Mouse (Mus musculus) splenic B cell, adult 2 months (primary cell): ENCODE results near the gene Ercc8.

Experiments used
- DNase-seq: peaks from one replicate; pipeline ENCODE4 v3.0.0-alpha.2; 2011; ENCODE audit warnings: low read depth, low spot score
- H3K27me3 ChIP-seq: 2 replicates; pipeline ENCODE4 v1.6.1; 2012; ENCODE audit warnings: mild to moderate bottlenecking, low read length, moderate library complexity, mixed read lengths; ENCODE audit not compliant: control insufficient read depth, poor library complexity, insufficient read depth, severe bottlenecking
- H3K36me3 ChIP-seq: 2 replicates; pipeline ENCODE4 v1.6.1; 2012; ENCODE audit warnings: mild to moderate bottlenecking, low read length, moderate library complexity, mixed read lengths; ENCODE audit not compliant: control insufficient read depth, poor library complexity, insufficient read depth, severe bottlenecking

Ercc8 gene

DNA sequence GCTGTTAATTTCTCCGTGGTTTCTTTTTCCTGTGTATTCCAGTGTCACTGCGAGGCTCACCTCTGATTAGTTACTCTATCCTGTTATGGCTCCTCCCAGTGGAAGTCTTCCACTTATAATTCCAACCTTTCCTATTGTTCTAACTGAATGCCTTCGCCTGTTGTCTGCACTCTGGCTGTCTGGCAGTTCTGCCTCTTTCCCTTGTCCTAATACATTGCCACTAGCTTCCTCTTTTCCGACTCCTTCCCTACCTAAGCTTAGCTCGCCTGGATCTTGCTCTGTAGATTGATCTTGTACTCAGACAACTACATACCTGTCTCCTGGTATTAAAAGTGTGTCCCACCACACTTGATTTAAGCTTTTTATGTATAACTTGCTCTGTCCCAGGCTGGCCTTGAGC is 22.3 kb downstream of the Ercc8 start:
- DNase-seq = no peak
- Histone ChIP-seq H3K27me3 (no peaks in the 10 kb centered on the region), H3K36me3 (peaks cover 11% of the 10 kb centered on the region; the same call in 1 of the 2 replicates)

DNA sequence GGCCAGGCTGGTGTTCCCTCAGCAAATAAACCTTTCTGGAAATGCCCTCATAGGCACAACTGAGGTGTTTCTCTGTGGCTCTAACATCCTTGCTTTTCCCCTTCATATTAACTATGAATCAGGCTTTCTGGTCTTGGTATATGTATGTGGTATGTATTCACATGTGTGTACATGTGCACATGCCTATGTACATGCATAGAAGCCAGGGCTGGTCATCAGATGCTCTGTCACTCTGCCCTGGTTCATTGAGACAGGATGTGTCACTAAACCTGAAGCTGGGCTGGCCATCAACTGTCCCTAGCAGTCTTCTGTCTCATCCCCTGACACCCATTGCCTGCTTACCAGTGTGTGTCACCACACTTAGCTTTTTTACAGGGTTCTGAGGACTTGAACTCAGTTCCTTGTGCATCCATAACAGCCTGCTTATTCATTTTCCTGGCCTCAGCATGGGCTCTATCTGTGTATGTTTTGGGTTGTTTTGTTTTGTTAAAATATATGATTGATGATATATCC is 26.3 kb downstream of the Ercc8 start:
- no peak for DNase-seq
- Histone ChIP-seq H3K27me3 (no peaks in the 10 kb centered on the region), H3K36me3 (peaks cover 13% of the 10 kb centered on the region; the same call in 1 of the 2 replicates)

DNA sequence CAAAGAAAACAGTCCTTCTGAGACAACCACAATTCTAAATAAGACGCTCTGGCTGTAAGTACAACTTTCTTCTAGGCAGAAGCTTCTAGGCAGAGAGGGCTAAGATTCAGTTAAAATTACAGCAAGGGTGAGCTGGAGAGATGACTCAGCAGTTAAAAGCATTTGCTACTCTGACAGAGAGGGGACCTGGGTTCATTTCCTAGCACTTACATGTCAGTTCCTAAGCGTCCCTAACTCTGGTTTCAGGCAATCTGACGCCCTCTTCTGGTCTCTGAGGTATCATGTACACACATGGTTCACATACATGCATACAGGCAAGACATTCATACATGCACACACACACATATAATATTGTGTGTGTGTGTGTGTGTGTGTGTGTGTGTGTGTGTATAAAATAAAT is 27.0 kb downstream of the Ercc8 start:
- H3K36me3 ChIP-seq = peaks cover 15% of the 10 kb centered on the region; the same call in 1 of the 2 replicates

DNA sequence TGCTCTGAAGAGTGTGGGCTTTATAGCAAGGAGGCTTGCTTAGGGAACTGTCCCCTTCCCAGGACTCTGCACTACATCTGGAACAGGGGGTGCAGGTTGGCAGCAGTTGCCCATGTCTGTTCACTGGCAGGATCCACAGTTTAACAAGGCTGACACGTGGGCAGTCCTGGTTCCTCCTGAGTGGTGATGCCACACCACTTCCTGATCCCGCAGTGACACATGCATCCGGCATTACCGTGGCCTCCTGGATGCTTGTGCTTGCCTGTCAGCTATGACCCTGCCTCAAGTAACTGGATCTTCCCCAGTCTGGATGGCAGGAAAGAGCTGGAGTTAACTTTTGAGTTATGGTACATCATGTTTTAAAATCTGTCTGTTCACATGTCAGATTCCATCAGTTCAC is 29.5 kb downstream of the Ercc8 start:
- H3K27me3 ChIP-seq = no peaks in the 10 kb centered on the region
- no peak for DNase-seq
- peaks cover 8% of the 10 kb centered on the region; the same call in 1 of the 2 replicates for H3K36me3 ChIP-seq

More for the DNA sequence above, 27.0 kb downstream of the Ercc8 start:
- no peaks in the 10 kb centered on the region for H3K27me3 ChIP-seq
- DNase-seq = no peak

DNA sequence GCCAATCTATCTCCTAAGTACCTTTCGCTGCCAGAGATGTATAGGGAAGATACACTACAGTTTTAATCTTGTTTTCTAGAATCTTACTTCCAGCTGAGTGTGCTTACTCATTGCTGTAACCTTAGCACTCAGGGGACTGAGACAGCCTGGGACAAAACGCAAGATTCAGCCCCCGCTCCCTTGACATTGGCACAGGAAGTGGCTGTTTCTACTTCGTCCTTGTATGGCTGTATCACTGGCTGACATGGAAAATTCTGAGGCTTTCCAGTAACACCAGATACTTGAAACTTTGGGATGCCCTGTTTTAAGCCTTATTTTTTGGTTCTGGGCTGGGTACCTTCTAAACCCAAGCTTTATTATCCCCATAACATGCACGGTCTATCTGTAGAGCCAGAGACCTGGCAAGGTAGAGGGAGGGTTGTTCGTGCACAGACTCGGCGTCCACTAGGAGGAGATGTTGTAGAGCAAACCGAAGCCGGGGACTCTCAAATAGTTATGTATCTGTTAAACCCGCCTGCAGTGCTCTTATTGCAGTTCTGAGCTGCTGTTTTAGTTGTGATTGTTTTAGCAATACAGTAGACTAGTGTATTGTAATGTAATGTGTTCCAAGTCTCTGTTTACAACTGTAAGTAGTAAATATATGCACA is 32.7 kb downstream of the Ercc8 start:
- H3K27me3 ChIP-seq = no peaks in the 10 kb centered on the region
- DNase-seq = peak; percentile 47
- H3K36me3 ChIP-seq = peaks cover 8% of the 10 kb centered on the region; the same call in 1 of the 2 replicates

DNA sequence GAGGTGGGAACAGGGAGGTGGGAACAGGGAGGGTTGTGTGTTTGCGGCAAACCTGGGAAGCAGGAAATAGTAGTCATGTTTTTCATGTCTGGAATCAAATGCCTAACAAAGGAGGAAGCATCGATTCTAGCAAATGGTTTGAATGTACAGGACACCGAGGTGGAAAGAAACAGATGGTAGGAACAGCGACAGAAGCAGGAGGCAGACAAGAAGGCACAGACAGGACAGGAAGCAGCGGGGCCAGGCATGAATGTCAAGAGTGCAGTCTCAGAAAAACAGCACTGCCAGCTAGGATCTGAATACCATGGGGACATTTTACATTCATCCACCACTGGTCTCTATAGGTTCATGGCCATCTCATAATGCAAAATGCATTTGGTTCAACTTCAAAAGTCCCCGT is 36.9 kb downstream of the Ercc8 start:
- no peaks in the 10 kb centered on the region for H3K27me3 ChIP-seq
- DNase-seq = no peak
- no peaks in the 10 kb centered on the region; the same call in 1 of the 2 replicates for H3K36me3 ChIP-seq

DNA sequence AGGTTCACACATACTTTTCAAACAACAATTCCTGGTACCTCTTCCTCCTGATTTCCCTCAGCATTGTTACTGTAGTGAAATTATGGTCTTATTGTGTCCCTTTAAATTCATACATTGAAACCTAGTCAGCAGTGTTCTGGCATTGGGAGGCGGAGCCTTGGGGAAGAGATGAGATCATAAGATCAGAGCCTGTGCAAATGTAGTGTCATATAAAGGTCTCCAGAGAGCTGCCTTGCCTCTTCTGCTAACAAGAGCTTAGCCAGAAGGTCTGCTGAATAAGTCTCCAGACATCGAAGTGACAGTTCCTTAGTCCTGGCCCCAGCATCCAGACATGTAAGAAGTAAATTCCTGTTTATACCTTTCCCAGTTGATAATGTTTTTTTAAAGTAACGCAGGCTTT is 46.3 kb downstream of the Ercc8 start:
- DNase-seq = no peak
- H3K27me3 ChIP-seq = no peaks in the 10 kb centered on the region

DNA sequence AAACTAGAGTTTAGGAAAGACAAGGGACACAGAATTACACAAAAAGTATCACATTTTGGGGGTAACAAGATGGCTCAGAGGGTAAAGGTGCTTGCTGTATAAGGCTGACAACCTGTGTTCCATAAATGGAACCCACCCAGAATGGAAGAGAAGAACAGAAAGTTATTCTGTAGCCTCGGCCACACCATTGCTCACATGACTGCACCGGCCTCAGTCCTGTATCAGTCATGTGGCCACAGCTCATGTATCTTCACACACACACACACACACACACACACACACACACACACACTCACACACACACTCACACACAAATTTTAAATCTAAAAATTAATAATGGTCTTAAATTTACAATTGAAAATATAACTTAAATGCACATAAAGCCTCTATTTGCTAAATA is 48.9 kb downstream of the Ercc8 start:
- no peak for DNase-seq
- Histone ChIP-seq H3K36me3 (no peaks in the 10 kb centered on the region), H3K27me3 (no peaks in the 10 kb centered on the region)

More for the DNA sequence above, 46.3 kb downstream of the Ercc8 start:
- no peaks in the 10 kb centered on the region for H3K36me3 ChIP-seq

DNA sequence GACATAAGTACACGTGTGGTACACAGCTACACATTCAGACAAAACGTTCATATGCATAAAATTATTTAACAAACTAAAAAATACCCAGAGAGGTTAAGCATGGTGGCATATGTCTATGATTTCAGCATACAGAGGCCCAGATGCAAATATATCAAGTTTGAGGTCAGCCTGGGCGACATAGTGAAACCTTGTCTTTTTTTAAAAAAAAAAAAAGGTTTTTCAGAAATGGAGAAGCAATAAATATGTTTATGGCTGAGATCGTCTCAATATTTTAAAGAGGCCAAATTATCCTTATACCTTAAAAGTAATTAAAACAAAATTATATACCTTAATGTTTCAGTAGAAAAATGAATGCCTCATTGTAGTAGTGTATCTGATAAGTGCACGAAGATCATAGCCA is 49.6 kb downstream of the Ercc8 start:
- no peaks in the 10 kb centered on the region for H3K27me3 ChIP-seq
- no peaks in the 10 kb centered on the region for H3K36me3 ChIP-seq
- no peak for DNase-seq

DNA sequence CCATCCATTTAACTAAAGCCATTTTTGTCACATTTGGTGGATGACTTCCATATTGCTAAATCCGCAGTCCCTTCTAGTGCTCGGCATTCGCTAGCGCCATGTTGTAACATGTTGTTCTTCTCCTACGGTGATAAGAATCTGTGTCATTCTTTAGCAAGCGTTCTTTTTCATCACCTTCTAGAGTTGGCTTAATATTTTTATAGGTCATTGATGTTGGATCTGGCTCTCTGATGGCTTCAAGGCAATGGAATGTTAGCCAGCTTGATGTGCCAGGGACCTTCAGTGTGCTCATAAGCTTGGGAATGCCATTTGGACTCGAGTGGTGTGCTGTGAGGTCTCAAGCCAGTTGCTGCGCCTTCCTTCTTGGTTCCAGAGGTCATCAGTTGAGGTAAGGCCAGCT is 52.4 kb downstream of the Ercc8 start:
- Histone ChIP-seq H3K27me3 (no peaks in the 10 kb centered on the region), H3K36me3 (no peaks in the 10 kb centered on the region)
- no peak for DNase-seq

DNA sequence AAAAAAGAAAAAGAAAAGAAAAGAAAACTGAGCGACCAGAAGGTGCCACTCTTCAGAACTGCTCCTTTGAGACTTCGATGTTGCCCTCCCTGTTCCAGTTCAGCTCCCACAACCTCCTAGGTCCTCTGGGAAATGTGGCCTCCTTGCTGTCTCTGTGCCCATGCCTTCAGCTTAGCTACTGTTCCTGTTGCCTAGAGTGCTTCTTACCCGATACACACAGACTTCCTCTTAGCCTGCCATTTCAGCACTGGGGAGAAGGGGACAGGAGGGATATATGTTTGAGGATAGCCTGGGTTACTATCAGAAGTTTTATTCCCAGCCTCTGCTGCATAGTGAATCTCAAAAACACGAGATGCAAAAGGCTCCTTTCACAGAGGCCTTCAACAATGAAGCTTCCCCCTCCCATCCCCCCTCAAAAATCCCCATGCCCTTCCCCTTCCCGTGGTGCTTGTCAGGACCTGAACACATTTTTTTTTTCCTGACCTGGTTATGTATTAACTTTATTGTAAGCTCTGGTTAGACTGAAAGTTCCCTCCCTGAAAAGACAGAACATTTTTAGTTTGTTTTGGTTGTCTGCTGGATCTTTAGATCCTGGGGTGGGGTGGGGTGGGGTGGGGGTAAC is 54.0 kb downstream of the Ercc8 start:
- Histone ChIP-seq H3K27me3 (no peaks in the 10 kb centered on the region), H3K36me3 (no peaks in the 10 kb centered on the region)
- DNase-seq = no peak

DNA sequence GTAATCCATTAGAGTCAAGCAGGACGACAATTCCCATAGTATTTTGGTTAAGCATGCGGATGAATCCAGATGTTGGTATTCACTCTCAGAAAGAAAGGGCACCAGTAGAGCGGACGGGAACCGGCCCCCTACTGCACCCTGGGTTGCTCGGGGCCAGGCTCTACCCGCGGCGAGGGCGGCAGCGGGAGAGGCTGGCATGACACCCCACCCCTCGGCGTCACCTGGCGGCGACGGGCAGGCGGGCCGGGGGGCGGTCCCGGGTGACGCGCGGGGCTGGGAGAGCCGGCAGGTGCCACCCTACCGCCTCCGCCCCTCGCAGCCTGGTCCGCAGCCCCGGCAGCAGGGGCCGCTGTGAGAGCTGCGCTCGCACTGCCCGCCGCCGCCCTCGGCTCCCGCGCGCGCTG is 55.6 kb downstream of the Ercc8 start, which contains the start of gene Elovl7:
TSS of gene Elovl7 (plus strand) at position 324 of the 404 bp plus-strand sequence.
- Histone ChIP-seq H3K27me3 (no peaks in the 10 kb centered on the region), H3K36me3 (no peaks in the 10 kb centered on the region)
- peak; percentile 80 for DNase-seq

DNA sequence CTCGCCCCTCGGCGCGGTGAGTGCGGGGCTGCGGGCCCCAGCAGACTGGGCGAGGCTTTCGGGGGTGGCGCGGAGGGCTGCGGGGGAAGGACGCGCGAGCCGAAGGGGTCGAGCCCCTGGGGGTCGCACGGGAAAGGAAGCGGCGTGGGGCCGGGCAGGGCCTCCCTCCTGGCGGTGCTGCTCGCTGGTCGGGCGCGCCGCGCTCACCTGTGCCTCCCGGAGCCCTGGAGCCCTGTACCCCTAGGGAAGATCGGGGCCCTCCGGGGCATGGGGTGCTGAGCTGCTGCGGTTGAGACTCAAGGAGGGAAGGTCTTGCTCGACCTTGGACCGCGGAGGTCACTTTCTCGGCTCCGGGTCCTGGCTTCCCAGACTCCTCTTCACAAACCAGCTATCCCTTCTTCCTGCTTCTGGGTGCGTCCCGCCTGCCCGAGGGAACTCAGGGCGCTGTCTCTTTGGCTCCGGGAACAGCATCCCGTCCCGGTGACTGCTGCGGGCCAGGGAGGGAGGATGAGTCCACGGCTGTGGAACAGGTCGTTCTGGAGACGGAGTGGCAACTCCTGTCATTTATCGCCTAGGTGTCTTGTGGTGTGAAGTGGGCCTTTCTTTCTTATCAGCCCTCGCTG is 56.1 kb downstream of the Ercc8 start:
- peak; percentile 18 for DNase-seq
- no peaks in the 10 kb centered on the region for H3K27me3 ChIP-seq
- no peaks in the 10 kb centered on the region for H3K36me3 ChIP-seq

DNA sequence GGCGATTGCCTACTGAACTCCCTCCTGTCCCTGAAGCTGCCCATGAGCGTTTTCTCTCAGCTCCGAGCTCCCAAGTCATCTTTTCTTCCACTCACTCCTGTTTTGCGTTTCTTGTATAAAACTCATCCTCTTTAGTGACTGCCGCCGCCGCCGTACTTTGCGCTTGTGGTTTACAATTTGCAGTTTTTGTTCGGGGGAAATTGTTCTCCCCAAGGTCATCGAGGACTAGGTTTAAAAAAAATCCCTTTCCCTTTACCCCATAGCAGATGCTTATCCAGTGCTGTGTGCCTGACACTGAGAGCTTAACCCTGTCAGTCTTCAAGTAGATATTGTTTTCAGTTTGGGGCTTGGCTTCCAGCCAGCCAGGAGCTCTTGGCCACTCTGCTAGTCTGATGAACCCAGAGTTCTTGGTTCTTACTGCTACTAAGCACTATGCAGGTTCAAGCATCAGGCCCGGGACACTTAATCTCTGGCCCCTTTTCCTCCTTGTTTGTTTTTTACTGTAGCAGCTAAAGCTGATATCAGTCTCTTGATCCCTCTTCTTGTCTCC is 56.8 kb downstream of the Ercc8 start:
- DNase-seq = peak; percentile 5
- Histone ChIP-seq H3K27me3 (no peaks in the 10 kb centered on the region), H3K36me3 (no peaks in the 10 kb centered on the region)

DNA sequence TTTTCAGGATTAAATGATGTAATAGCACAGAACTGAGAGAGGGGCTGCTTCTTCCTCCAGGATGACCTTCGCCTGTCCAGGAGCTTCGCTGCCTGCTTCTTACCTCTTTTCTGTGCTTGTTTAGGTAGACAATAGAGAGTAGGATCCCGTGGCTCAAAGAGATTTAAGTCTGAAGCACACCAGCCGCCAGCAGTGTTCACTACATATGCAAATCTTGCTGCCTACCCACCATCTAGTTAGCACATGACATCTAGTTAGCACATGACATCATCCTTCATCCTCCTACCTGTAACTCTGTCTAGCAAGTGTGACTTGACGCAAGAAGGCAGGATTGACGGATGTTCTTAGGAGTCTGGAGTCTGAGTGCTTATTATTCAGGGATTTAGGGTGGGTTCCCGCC is 61.2 kb downstream of the Ercc8 start:
- H3K36me3 ChIP-seq = no peaks in the 10 kb centered on the region
- no peak for DNase-seq
- H3K27me3 ChIP-seq = no peaks in the 10 kb centered on the region
